Mouse (Mus musculus): ENCODE measurements at regions not wholly inside any gene's neighbourhood (a gene's known extent, or its start where the extent isn't known, plus 50 kb on each side); places are given as distances from the start of the nearest gene placed in this dataset.
A peak's percentile ranks its signal among the peaks of the same experiment; 100 is the strongest.

- DNase-seq: no peak
Observed at GRCm38 (mm10) chr6:133170548-133170947, 65.8 kb downstream of the Smim10l1 start.

- DNase-seq: no peak
Observed at GRCm38 (mm10) chr6:133171286-133171685, 66.6 kb downstream of the Smim10l1 start.

- peak; percentile 46 for DNase-seq
Observed at GRCm38 (mm10) chr6:133206173-133206572, 85.8 kb upstream of the 5530400C23Rik start.
